Mouse (Mus musculus): ENCODE results near the gene Mast3. TPM values are rescaled to one million over a fixed set of nuclear protein-coding genes. Genes with fewer than 3 reads are reported as not detected.
A peak's percentile ranks its signal among the peaks of the same experiment; 100 is the strongest.
"Not testable (repeated sequence)": the region's sequence is repeated elsewhere in the genome, so short reads cannot be mapped to it uniquely, and the experiment has no call there.

The Mast3 gene
- polyA plus RNA-seq, 1 experiment from 2014 or later = 14.0 TPM

DNA sequence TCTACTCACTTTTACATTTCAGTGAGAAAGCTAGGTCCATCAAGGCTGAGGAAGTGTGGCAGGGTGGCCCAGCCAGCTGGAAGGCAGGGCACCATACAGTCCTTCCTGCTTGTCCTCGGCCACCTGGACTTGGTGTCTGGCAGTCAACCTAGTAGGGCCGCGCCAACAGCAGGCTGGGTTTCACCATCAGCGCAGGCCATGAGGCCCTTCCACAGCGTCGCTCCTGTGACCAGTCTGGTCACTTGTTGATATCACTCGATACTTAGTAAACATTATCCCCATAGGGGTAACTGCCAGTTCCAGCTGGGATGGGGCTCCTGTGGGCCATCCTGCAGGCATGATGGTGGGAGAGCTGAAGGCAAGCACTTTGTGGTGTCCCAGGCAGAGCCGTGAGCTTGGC lies 26.7 kb upstream of the Mast3 start:
- Histone ChIP-seq H3K4me2 (replicated peaks) (no peak overlapping the region), H3K4me1 (peaks cover 10% of the 10 kb centered on the region), H3K27ac (no peak overlapping the region), H3K36me3 (peaks cover 12% of the 10 kb centered on the region), H3K9ac (no peak overlapping the region), H3K9me3 (0 out of 2 replicates have a peak, but pooled peaks cover 3% of the 10 kb centered on the region), H3K27me3 (no peaks in the 10 kb centered on the region), H3K4me3 (no peak overlapping the region)
- ATAC-seq (ENCODE audit: low FRiP score, low read depth) = no peak
- WGBS = 86% methylated on average over 8 of the region's 8 CpGs

DNA sequence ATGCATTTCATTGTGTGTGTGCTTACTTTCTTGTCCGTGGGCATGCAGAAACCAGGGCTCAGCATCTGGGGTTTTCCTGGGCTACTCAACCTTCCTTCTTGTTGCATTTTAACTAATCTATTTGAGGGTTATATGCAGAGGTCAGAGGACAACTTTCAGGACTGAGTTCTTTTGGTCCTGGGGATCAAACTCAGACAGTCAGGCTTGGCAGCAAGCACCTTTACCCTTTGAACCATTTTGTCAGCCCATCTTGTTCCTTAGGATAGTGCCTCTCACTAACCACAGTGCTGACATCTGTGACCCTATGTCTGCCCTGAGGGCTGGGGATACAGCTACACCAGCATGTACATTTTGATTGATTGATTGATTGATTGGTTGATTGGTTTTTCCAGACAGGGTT lies 22.9 kb upstream of the Mast3 start:
- no peak overlapping the region for H3K9ac ChIP-seq
- 0 out of 2 replicates have a peak, but pooled peaks cover 3% of the 10 kb centered on the region for H3K9me3 ChIP-seq
- WGBS = 90% methylated on average over 1 of the region's 1 CpGs
- H3K4me3 ChIP-seq = no peak overlapping the region
- ATAC-seq (ENCODE audit: low FRiP score, low read depth) = no peak
- H3K4me1 ChIP-seq = peaks cover under 1% of the 10 kb centered on the region; the same call in 1 of the 2 replicates
- no peak overlapping the region for H3K27ac ChIP-seq
- H3K4me2 ChIP-seq (replicated peaks) = no peak overlapping the region
- H3K36me3 ChIP-seq = no peaks in the 10 kb centered on the region
- 0 out of 2 replicates have a peak, but pooled peaks cover under 1% of the 10 kb centered on the region for H3K27me3 ChIP-seq

DNA sequence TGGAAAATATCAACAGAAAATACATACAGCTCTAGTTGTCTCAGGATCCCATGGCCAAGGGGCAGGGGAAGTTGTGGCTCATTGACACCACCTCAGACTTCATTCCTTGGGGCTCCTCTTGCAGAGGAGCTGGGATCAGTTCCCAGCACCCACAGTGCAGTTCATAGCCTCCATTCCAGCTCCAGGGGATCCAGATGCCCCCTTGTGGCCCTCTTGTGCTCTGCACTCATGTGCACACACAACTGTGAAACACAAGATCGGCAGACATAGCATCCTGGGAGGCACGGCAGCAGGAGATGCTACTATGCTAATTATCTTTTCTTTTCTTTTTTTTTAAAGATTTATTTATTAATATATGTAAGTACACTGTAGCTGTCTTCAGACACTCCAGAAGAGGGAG lies 22.2 kb upstream of the Mast3 start:
- H3K9ac ChIP-seq = no peak overlapping the region
- no peak for ATAC-seq (ENCODE audit: low FRiP score, low read depth)
- 96% methylated on average over 2 of the region's 2 CpGs for WGBS
- H3K27me3 ChIP-seq = 0 out of 2 replicates have a peak, but pooled peaks cover 2% of the 10 kb centered on the region
- no peaks in the 10 kb centered on the region for H3K36me3 ChIP-seq
- H3K27ac ChIP-seq = no peak overlapping the region
- 0 out of 2 replicates have a peak, but pooled peaks cover 3% of the 10 kb centered on the region for H3K9me3 ChIP-seq
- H3K4me2 ChIP-seq (replicated peaks) = no peak overlapping the region
- no peaks in the 10 kb centered on the region for H3K4me1 ChIP-seq
- H3K4me3 ChIP-seq = no peak overlapping the region

DNA sequence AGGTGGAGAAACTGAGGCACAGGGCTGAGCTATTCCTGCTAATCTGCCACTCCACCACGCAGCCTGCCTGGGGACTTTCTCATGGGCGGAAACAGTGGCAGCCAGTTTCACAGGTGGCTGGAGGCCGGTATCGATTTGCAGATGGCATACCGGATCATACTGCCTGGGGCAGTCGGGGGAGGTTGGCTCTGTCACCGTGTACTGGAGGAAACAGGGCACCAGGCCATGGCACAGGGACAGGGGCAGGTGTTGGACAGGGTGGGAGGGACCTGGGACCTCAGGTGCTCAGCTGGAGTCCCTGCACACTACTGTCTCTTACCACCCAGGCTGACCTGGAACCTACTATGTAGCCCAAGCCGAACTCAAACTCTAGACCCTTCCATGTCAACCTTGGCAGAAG lies 21.0 kb upstream of the Mast3 start:
- Histone ChIP-seq H3K4me3 (no peak overlapping the region), H3K36me3 (no peaks in the 10 kb centered on the region), H3K27ac (no peak overlapping the region), H3K9me3 (0 out of 2 replicates have a peak, but pooled peaks cover 3% of the 10 kb centered on the region), H3K9ac (no peak overlapping the region), H3K4me2 (replicated peaks) (no peak overlapping the region), H3K4me1 (no peaks in the 10 kb centered on the region), H3K27me3 (peaks cover 8% of the 10 kb centered on the region)
- peak; percentile 28; the same call in 1 of the 2 replicates for ATAC-seq (ENCODE audit: low FRiP score, low read depth)
- WGBS = 81% methylated on average over 8 of the region's 8 CpGs

DNA sequence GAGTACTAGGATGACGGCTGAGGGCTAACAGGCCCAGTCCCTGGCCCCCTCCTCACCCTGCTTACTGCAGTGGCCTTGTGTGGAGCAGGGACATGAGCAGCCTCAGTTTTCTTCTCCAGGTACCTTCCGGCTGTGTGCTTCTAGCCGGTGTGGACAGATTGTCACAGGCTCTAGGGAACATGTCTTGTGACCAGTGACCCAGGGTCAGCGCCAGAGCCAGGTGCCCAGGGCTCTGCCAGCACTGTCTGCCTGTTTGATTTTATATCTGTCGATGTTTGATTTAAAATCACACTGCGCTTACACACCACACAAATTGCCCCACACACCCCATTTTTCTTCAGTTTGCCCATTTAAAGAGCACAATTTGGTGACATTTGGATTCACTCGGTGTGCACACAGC lies 18.9 kb upstream of the Mast3 start:
- H3K4me3 ChIP-seq = no peak overlapping the region
- no peaks in the 10 kb centered on the region for H3K36me3 ChIP-seq
- no peak overlapping the region for H3K9ac ChIP-seq
- peaks cover 27% of the 10 kb centered on the region for H3K27me3 ChIP-seq
- no peak for ATAC-seq (ENCODE audit: low FRiP score, low read depth)
- H3K4me2 ChIP-seq (replicated peaks) = no peak overlapping the region
- H3K4me1 ChIP-seq = peaks cover 5% of the 10 kb centered on the region; the same call in 1 of the 2 replicates
- WGBS = 83% methylated on average over 7 of the region's 7 CpGs
- H3K9me3 ChIP-seq = peaks cover 8% of the 10 kb centered on the region
- no peak overlapping the region for H3K27ac ChIP-seq

DNA sequence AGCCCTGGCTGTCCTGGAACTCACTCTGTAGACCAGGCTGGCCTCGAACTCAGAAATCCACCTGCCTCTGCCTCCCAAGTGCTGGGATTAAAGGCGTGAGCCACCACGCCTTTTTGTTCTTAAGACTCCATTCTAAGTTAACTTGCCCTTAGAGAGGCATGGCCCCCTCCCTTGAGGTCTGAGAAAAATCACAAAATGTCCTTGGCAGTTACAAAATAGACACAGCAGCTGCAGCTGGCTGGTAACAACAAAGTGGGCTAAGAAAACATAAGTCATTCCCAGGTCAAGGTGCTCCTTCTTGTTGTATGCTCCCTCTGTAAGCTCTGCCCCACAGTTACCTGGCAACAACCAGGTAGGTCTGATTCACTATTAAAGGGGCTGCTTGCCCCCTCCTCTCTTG lies 17.7 kb upstream of the Mast3 start:
- not testable (repeated sequence) for H3K27ac ChIP-seq; H3K4me2 ChIP-seq (replicated peaks); H3K36me3 ChIP-seq; H3K4me3 ChIP-seq; ATAC-seq (ENCODE audit: low FRiP score, low read depth); H3K4me1 ChIP-seq
- Histone ChIP-seq H3K9ac (peak overlapping the region; percentile 32; the same call in 1 of the 2 replicates), H3K27me3 (peaks cover 27% of the 10 kb centered on the region), H3K9me3 (peaks cover 14% of the 10 kb centered on the region)
- 83% methylated on average over 3 of the region's 3 CpGs for WGBS

- Histone ChIP-seq H3K4me1 (peaks cover 6% of the 10 kb centered on the region; the same call in 1 of the 2 replicates), H3K4me2 (replicated peaks) (no peak overlapping the region), H3K27ac (no peak overlapping the region), H3K4me3 (no peak overlapping the region), H3K9ac (no peak overlapping the region), H3K9me3 (peaks cover 13% of the 10 kb centered on the region), H3K27me3 (peaks cover 31% of the 10 kb centered on the region), H3K36me3 (no peaks in the 10 kb centered on the region)
- no peak for ATAC-seq (ENCODE audit: low FRiP score, low read depth)
- 45% methylated on average over 11 of the region's 11 CpGs for WGBS
These were observed 17.1 kb upstream of the Mast3 start for GRCm38 (mm10) chr8:70821992-70822391.

DNA sequence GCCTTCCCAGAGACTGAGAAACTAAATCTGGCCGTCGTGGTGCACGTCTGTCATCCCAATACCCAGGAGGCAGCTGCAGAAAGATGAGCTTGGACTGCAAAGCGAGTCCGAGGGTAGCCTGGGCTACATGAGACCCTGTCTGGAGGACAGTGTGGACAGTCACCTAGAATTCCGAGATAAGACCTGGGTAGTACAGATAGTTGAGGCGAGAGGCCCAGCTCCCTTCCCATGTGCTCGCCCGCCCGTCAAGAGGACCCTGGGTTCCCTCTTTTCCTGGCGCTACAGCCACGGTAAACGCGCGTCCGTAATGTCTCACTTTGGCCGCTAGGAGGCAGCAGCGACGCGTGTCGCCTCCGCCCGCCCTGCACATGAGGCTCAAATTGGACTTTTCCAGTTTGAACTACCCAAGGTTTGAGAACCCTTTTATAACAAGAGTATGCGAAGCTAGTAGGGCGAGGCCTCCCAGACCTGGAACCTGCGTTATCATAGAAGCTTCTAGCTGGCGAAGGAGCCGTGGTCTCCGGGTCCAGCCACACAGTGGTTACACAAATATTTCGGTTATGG lies 16.6 kb upstream of the Mast3 start:
- Histone ChIP-seq H3K9ac (no peak overlapping the region), H3K27me3 (peaks cover 36% of the 10 kb centered on the region), H3K27ac (no peak overlapping the region), H3K4me2 (replicated peaks) (no peak overlapping the region), H3K36me3 (no peaks in the 10 kb centered on the region), H3K4me1 (peaks cover 11% of the 10 kb centered on the region), H3K9me3 (peaks cover 12% of the 10 kb centered on the region), H3K4me3 (no peak overlapping the region)
- ATAC-seq (ENCODE audit: low FRiP score, low read depth) = 0 out of 2 replicates have a peak, but pooled peaks have one; percentile 13
- WGBS = 17% methylated on average over 30 of the region's 30 CpGs

DNA sequence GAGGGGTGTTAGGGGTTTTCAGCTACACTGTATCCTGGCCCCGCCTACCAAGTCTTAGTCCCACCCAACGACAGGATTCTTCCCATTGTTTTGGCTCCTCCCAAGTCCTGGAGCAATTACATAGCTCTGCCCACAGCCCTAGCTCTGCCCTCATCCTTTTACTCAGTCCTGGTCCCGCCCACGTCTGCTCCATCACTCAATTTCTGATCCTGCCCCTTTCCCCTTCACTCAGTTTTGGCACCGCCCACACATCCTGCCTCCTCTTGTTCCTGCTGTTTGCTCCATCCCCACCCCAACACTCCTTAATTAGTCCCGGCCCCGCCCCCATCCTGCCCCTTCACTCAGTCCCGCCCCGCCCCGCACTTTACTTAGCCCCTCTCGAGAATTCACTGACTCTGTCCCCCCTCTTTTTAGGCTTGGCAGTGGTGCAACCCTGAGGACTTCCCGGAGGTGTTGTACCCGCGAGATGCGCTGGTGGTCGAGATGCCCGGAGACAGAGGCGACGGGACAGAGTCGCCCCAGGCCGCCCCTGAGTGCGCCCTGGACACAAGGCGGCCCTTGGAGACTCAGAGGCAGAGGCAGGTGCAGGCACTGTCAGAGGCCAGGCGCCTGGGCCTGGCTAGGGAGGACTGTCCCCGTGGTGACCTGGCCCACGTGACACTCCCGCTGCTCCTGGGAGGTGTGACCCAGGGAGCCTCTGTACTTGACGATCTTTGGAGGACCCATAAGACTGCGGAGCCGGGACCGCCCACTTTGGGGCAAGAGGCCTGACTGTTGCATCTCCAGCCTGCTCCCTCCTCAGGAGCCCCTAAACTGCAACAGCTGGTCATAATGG lies 15.5 kb upstream of the Mast3 start:
- H3K4me1 ChIP-seq = peaks cover 11% of the 10 kb centered on the region
- peak; percentile 62; the same call in 1 of the 2 replicates for ATAC-seq (ENCODE audit: low FRiP score, low read depth)
- no peak overlapping the region for H3K9ac ChIP-seq
- H3K27ac ChIP-seq = no peak overlapping the region
- H3K36me3 ChIP-seq = no peaks in the 10 kb centered on the region
- WGBS = 4% methylated on average over 31 of the region's 31 CpGs
- no peak overlapping the region for H3K4me3 ChIP-seq
- peak overlapping the region; percentile 32 for H3K4me2 ChIP-seq (replicated peaks)
- H3K9me3 ChIP-seq = peaks cover 12% of the 10 kb centered on the region
- peaks cover 48% of the 10 kb centered on the region for H3K27me3 ChIP-seq

GRCm38 (mm10) chr8:70816679-70817078 lies 11.8 kb upstream of the Mast3 start:
- H3K9ac ChIP-seq = no peak overlapping the region
- no peak overlapping the region for H3K27ac ChIP-seq
- 10% methylated on average over 29 of the region's 30 CpGs for WGBS
- ATAC-seq (ENCODE audit: low FRiP score, low read depth) = peak; percentile 13; the same call in 1 of the 2 replicates
- peaks cover 11% of the 10 kb centered on the region for H3K4me1 ChIP-seq
- H3K4me3 ChIP-seq = peak overlapping the region; percentile 22
- H3K4me2 ChIP-seq (replicated peaks) = peak overlapping the region; percentile 54
- H3K27me3 ChIP-seq = peaks cover 68% of the 10 kb centered on the region
- H3K36me3 ChIP-seq = no peaks in the 10 kb centered on the region
- H3K9me3 ChIP-seq = peaks cover 12% of the 10 kb centered on the region

DNA sequence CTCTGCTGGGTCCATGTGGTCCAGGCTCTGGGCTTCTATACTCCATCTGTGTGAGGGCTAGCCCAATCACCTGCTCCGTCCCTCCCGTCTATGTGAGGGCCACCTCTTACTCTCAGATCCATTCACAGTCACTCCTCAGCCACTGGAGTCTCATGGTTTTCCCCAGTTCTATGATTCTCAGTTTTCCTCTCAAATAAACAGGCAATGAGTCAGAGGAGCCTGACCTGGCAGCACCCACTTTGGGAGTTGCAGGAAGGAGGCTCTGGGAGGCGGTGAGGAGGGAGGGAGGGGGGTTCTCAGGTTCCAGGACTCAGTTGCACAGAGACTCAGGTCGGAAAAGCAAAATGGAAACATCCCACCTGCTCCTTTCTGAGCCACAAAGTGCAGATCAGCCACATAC lies 8.0 kb upstream of the Mast3 start:
- Histone ChIP-seq H3K9me3 (no peaks in the 10 kb centered on the region), H3K4me2 (replicated peaks) (no peak overlapping the region), H3K4me1 (peaks cover 7% of the 10 kb centered on the region; the same call in 1 of the 2 replicates), H3K36me3 (no peaks in the 10 kb centered on the region), H3K9ac (no peak overlapping the region), H3K27me3 (peaks cover 44% of the 10 kb centered on the region), H3K4me3 (no peak overlapping the region), H3K27ac (no peak overlapping the region)
- no peak for ATAC-seq (ENCODE audit: low FRiP score, low read depth)
- 55% methylated on average over 4 of the region's 4 CpGs for WGBS

DNA sequence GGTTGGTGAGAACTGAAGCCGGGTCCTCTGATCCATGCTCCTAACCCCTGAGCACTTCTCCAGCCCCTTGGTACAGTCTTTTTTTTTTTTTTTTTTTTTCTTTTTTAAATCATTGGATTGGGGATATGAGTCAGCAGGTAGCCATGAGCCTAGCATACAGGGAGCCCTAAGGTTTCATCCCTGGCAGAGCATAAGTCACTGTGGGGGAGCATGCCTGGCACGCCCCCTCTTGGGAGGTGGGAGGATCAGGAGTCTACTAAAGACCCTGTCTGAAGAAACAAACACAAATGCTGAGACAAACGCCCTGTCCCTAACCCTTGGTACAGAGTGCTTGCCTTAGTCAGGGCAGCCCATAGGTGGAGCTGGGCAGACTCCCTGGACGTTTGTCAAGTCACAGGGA lies 7.2 kb upstream of the Mast3 start:
- Histone ChIP-seq H3K27me3 (peaks cover 40% of the 10 kb centered on the region), H3K9me3 (no peaks in the 10 kb centered on the region), H3K4me1 (peaks cover 6% of the 10 kb centered on the region; the same call in 1 of the 2 replicates), H3K9ac (no peak overlapping the region), H3K36me3 (no peaks in the 10 kb centered on the region), H3K4me3 (no peak overlapping the region), H3K4me2 (replicated peaks) (no peak overlapping the region), H3K27ac (no peak overlapping the region)
- WGBS = 27% methylated on average over 4 of the region's 4 CpGs
- no peak for ATAC-seq (ENCODE audit: low FRiP score, low read depth)
